Mouse (Mus musculus) erythroblast, embryonic 14.5 days (primary cell): ENCODE measurements at regions not wholly inside any gene's neighbourhood (a gene's known extent, or its start where the extent isn't known, plus 50 kb on each side); places are given as distances from the start of the nearest gene placed in this dataset.

Experiments
- GATA1 ChIP-seq: IDR thresholded peaks from 2 replicates; pipeline ENCODE4 v1.6.1; 2012; ENCODE audit warnings: low read length, inconsistent platforms, mixed read lengths
- TAL1 ChIP-seq: IDR thresholded peaks from 3 replicates; pipeline ENCODE4 v1.6.1; 2012; ENCODE audit warnings: low read length, inconsistent platforms, mixed read lengths

DNA sequence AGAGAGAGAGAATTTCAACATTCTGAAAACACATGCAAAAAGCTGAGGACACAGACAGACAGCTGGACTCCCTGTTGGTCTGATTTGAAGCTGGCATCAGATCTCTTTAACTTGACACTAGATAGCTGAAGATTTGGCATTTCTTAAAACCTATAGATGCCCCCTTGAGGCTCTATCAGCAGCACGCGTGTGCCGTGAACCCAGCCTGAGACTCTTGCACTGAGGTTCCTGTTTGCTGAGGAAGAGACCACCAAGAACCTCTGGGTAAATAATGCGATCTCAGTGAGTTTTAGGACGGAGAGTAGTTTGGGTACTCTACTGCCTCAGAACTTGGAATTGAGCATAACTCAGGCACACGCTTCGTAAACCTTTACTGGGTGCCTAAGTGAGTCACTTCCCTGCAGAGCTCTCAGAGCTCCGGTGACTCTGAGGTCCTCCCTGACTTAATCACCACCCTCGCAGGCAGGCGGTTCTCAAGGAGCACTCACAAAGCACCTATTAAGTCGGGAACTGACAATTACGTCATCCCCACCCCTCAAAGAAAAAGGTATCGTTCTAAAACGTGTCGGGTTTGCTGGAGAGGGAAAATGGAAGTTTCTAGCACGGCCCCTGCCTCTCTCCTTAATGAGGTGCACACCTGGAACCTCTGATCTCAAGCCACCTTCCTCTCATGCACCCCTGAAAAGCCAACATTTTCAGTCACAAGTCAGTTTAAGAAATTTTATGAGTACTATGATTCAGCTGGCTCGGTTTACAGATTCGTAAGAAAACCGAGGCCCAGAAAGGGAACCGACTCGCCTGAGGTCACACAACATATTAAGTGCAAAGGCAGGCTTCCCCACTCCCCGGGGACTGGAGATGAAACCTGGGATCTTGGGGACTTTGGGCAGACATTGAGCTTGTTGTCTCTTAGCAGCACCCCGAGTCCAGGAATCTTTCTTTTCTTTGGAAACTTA is 107.7 kb upstream of the Cpm start:
- no peak for TF ChIP-seq GATA1
- TF ChIP-seq TAL1: no peak
